Mouse (Mus musculus): ENCODE results near the gene Mlycd.

DNA sequence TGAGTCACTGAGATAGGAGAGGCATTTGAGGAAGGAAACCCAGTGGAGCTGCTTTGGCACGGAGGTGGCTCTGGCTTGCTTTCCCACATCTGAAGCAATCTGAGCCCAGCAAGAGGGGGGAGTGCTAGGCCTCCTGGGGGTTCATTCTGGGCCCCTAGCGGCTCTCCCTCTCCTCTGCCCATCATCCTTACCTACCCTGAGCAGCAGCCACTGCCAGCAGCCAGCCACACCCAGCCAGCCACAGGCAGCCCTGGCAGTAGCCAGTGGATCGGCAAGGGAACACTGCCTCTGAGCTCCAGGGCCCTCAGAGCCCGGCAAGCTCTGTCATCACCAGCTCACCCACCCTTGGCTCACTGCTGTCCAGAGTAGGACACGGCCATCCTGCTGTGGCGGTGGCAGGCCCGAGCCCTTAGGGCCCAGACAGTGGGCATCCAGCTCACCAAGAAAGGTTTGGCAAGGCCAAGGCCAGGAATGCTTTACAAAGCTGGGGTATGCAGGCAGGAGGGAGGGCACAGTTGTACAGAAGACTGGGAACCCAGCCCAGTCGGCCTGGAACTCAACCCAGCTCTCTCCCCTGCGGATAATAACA, 27.5 kb downstream of the Mlycd start:
- TF ChIP-seq CTCF (IDR thresholded peaks at IDR 0.05; ENCODE audit: borderline replicate concordance, control insufficient read depth, extremely low read depth, insufficient read depth, low read length, poor library complexity) (no peak), POLR2A (IDR thresholded peaks at IDR 0.05; ENCODE audit: control insufficient read depth, extremely low read depth, insufficient read depth, low read length, poor library complexity) (no peak)

Measured in thymus, adult 2 months (tissue).